Mouse (Mus musculus) megakaryocyte, embryonic 14.5 days (primary cell): ENCODE measurements around the gene Bach2. TPM values are rescaled to one million over a fixed set of nuclear protein-coding genes. Genes with fewer than 3 reads are reported as not detected.
A peak's percentile ranks its signal among the peaks of the same experiment; 100 is the strongest.

ENCODE experiments used
- H3K27me3 ChIP-seq: replicated peaks from 2 replicates; pipeline ENCODE3; 2012; ENCODE audit warnings: inconsistent platforms
- H3K36me3 ChIP-seq: replicated peaks from 2 replicates; pipeline ENCODE3; 2012; ENCODE audit warnings: low read length, inconsistent platforms, mixed read lengths
- H3K4me1 ChIP-seq: 2 replicates; pipeline ENCODE4 v1.6.1; 2012; ENCODE audit warnings: inconsistent platforms
- H3K4me3 ChIP-seq: replicated peaks from 2 replicates; pipeline ENCODE3; 2012; ENCODE audit warnings: moderate library complexity, mild to moderate bottlenecking, inconsistent platforms
- H3K9me3 ChIP-seq: 2 replicates; pipeline ENCODE4 v1.6.1; 2012; ENCODE audit warnings: inconsistent platforms
- FLI1 ChIP-seq: IDR thresholded peaks from 2 replicates; pipeline ENCODE4 v1.6.1; 2012; ENCODE audit warnings: low read length, inconsistent platforms, mixed read lengths
- GATA1 ChIP-seq: IDR thresholded peaks from 3 replicates; pipeline ENCODE4 v1.6.1; 2012; ENCODE audit warnings: mixed read lengths, low read length, inconsistent platforms, borderline replicate concordance
- polyA plus RNA-seq: library from polyadenylated mRNA; stranded (reverse); fragments of >175 nt; gene quantifications from 2 replicates; pipeline ENCODE4 v1.2.3, GENCODE M21; 2012; ENCODE audit warnings: low replicate concordance; ENCODE audit not compliant: insufficient read depth

The Bach2 gene
- polyA plus RNA-seq, 1 experiment = 0.27 TPM

DNA sequence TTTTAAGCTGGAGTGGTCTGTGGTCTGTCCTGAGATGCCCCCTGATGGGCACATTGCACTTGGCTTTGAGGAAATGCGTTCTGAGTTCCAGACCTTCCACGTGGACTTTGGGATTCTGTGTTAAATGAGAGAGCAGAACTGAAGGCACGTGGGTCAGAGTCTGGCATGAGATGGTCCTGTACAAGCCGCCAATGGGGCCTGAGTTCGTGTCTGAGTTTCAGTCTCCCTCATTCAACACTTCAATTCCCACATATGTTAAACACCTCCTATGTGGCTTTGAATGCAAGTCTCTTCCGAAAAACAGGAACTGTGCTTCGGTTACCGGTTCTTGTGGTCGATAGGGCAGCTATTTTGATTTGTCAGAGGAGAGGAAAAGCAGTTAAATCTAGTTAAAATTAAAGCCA, 10.4 kb downstream of the Bach2 start:
- peaks cover 41% of the 10 kb centered on the region for H3K27me3 ChIP-seq
- peaks cover 69% of the 10 kb centered on the region for H3K4me1 ChIP-seq
- H3K9me3 ChIP-seq = peaks cover 4% of the 10 kb centered on the region; the same call in 1 of the 2 replicates
- H3K36me3 ChIP-seq = no peaks in the 10 kb centered on the region
- peak overlapping the region; percentile 79 for H3K4me3 ChIP-seq
- no peak for TF ChIP-seq FLI1
- no peak for TF ChIP-seq GATA1

DNA sequence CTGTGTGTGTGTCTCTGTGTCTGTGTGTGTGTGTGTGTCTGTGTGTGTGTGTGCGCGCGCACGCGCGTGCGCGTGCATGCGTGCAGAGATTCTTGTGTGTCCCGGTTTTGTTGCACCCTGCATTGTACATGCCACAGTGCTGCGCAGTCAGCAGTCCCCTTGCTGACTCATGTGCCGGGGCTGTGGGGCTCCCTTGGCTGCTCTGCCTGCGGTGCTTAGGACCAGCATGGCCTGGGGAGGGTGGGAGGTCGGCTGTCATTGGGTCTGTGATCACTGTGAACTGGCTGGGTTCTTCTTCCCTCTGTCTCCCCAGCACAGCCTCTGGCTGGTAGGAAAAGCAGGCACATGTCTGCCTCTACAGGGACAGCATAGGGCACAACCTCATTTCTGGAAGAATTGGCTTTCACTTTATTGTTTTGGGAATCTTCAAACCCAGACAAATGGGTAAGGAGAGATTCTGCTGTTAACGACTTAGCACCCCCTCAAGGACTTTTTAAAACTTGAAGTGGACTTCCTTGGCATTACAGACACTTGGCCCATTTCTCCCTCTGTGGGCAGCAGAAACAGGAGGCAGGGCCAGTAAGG, 11.2 kb downstream of the Bach2 start:
- H3K27me3 ChIP-seq = peaks cover 36% of the 10 kb centered on the region
- H3K4me3 ChIP-seq = peak overlapping the region; percentile 92
- peaks cover 67% of the 10 kb centered on the region for H3K4me1 ChIP-seq
- H3K9me3 ChIP-seq = peaks cover 4% of the 10 kb centered on the region; the same call in 1 of the 2 replicates
- TF ChIP-seq GATA1 = no peak
- TF ChIP-seq FLI1 = no peak
- no peaks in the 10 kb centered on the region for H3K36me3 ChIP-seq

DNA sequence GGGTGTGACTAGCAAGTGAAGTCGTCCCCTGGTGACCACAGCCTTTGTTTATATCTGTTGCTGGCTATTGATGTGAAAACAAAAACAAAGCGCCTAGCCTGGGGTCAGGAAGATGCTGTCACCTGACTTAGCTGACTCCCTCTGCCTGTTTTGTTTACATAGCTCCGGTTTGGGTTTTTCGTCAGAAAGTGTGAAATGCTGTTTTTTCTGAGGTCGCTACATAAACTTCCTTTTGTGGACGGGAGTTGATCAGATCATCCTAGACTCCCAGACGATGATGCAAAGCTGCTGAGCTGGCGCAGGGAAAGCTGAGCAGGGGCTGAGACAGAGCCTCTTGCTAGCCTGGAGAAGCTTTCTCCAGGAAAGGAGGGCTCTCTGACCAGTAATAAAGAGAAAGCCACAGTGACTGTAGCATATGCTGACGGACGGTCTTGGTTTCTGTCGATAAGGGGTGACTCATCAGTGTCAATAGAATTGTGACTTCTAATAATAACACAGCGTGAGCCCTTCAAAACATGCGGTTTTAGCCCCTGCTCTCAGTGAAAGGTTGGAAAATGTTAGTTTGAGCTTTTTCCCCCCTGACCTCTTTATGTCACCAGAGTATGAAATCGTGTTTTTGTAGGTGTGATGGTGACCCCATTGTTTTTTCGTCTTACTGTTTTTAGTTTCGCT, 11.9 kb downstream of the Bach2 start:
- H3K4me3 ChIP-seq = peak overlapping the region; percentile 92
- H3K27me3 ChIP-seq = peaks cover 35% of the 10 kb centered on the region
- peaks cover 4% of the 10 kb centered on the region; the same call in 1 of the 2 replicates for H3K9me3 ChIP-seq
- peaks cover 67% of the 10 kb centered on the region for H3K4me1 ChIP-seq
- TF ChIP-seq FLI1 = no peak
- no peak for TF ChIP-seq GATA1
- no peaks in the 10 kb centered on the region for H3K36me3 ChIP-seq

DNA sequence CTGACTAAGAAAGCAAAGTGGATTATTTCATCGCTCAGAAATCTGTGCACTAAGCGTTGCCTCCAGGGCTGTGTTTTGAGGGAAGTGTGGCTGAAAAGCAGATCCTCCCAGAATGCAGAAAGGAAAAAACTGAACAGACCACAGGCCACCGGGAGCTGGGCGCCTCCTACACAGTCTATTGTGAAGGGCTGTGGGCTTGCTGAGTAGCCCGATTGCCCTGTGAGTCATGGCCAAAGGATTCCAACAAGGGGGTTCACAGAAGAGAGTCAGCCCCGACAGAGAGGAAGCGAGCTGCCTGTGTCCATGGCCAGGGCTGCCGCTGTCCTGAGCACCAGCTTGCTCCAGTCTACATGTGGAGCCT, 12.4 kb downstream of the Bach2 start:
- Histone ChIP-seq H3K9me3 (peaks cover 4% of the 10 kb centered on the region; the same call in 1 of the 2 replicates), H3K4me3 (peak overlapping the region; percentile 92), H3K27me3 (peaks cover 34% of the 10 kb centered on the region), H3K36me3 (no peaks in the 10 kb centered on the region), H3K4me1 (peaks cover 67% of the 10 kb centered on the region)
- TF ChIP-seq FLI1 (no peak), GATA1 (no peak)

DNA sequence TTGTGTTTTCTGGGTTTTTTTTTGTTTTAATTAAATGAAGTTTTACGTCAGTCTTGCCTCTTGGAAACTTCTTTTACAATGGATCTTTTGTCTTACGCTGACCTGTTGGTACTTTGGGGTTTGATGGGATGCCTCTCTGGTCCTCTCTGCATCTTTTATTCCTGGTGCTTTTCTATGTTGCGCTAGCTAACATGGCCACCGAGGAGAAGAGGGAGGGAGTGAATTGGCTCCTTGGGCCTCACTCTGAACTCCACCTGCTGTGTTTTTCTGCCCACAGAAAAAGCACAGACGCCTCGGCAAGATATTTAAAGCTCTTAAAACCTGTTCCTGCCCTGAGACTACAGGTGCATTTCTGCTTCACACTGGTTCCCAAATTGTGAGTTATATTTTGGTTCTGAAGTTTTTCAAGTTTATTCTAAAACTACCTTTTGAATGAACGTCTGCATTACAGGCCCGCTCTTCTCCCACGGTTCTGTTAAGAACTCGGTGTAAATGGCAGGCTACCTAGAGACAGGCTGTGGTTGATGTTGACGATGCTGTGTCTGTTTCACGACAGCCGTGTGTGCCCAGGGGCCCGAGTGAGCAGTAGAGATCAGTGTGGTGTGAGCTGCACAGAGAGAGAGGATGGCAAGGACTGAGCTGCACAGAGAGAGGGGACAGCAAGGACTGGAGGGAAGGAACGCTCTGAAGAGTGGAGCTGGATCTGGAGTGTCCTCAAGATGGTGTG, 13.5 kb downstream of the Bach2 start:
- H3K36me3 ChIP-seq = no peaks in the 10 kb centered on the region
- H3K4me3 ChIP-seq = peak overlapping the region; percentile 64
- H3K27me3 ChIP-seq = peaks cover 31% of the 10 kb centered on the region
- H3K4me1 ChIP-seq = peaks cover 64% of the 10 kb centered on the region
- TF ChIP-seq GATA1 (no peak), FLI1 (no peak)
- peaks cover 4% of the 10 kb centered on the region; the same call in 1 of the 2 replicates for H3K9me3 ChIP-seq

DNA sequence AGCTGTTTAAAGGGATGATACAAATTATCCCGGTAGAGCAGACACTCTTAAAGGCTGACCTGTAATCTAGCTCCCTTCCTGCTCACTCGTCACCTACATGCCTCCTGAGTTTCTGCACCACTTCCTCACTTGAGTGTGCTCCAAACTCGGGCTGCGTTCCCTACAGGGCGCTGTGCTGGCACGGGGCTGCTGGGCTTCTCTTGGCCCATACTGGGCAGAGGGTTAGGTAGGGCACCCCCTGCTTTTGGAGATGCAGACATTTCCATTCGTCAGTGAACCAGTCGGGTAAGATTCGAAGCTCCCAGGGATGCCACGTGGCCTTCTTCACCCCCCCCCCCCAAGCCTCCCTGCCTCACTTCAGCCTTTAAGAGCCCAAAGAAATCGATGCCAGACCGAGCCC, 19.1 kb downstream of the Bach2 start:
- Histone ChIP-seq H3K36me3 (peaks cover 8% of the 10 kb centered on the region), H3K4me3 (no peak overlapping the region), H3K4me1 (peaks cover 43% of the 10 kb centered on the region), H3K27me3 (peaks cover 35% of the 10 kb centered on the region), H3K9me3 (peaks cover 9% of the 10 kb centered on the region)
- TF ChIP-seq FLI1 (no peak), GATA1 (no peak)

DNA sequence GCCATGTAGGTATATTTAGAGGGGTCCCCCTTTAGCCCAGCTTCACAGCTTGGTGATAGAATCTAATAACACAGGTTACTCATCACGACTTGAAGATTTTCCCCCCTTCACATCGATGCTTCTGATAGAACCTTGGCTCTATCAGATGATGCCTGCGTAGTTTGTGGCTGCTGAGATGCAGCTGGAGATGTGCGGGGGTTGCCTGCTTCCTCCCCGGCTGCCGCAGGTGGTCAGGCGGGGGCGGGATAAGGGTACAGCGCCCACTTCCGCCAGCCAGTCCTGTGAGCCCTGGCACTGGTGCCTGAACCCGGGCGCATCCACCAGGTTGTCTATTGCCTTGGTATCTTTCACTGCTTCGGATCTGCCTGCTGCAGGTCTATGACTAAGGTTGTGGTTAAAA, 19.5 kb downstream of the Bach2 start:
- no peak for TF ChIP-seq FLI1
- no peak for TF ChIP-seq GATA1
- peaks cover 46% of the 10 kb centered on the region for H3K4me1 ChIP-seq
- H3K36me3 ChIP-seq = peaks cover 8% of the 10 kb centered on the region

DNA sequence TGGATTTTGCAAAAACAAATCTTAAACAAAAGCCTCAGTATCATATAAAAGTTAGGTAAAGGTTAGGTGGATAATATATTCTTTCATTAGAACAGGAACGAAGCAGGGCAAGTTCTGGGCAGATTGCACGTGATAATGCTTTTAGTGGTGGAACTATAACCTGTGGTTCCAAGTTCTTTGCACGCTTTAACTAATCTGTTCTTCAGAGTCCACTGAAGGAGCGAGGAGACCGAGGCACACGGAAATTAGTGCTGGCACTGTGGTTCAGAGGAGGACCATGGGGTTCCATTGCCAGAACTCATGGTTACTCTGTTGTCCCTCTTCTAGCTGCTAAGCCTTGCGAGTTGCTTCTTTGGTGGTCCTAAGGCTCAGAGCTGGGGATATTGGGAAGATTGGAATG, 20.0 kb downstream of the Bach2 start:
- Histone ChIP-seq H3K36me3 (peaks cover 8% of the 10 kb centered on the region), H3K4me3 (no peak overlapping the region), H3K9me3 (peaks cover 9% of the 10 kb centered on the region), H3K4me1 (peaks cover 49% of the 10 kb centered on the region), H3K27me3 (peaks cover 37% of the 10 kb centered on the region)
- TF ChIP-seq GATA1 = no peak
- TF ChIP-seq FLI1 = no peak

More for the DNA sequence above, 19.5 kb downstream of the Bach2 start:
- Histone ChIP-seq H3K4me3 (no peak overlapping the region), H3K9me3 (peaks cover 9% of the 10 kb centered on the region), H3K27me3 (peaks cover 35% of the 10 kb centered on the region)

DNA sequence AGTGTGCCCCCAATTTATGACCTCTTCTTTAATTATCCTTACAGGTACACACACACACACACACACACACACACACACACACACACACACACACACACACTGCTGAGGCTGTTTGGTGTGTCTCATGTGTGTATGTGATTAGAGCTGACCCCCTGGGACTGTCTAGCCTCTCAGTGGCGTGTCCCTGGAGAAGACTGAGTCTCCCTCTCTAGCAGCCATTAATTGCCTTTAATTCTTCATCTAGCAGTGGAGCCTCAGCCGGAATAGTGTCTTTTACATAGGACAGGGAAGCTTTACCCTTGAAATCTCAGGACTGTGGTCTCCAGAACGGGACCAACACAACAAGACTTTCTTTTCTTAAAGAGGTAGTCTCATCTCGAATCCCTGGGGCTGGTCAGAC, 22.3 kb downstream of the Bach2 start:
- peaks cover 9% of the 10 kb centered on the region for H3K9me3 ChIP-seq
- peaks cover 62% of the 10 kb centered on the region for H3K4me1 ChIP-seq
- TF ChIP-seq GATA1 = no peak
- no peak for TF ChIP-seq FLI1
- H3K4me3 ChIP-seq = peak overlapping the region; percentile 64
- peaks cover 29% of the 10 kb centered on the region for H3K27me3 ChIP-seq
- H3K36me3 ChIP-seq = peaks cover 8% of the 10 kb centered on the region
